Mouse (Mus musculus) thymus, postnatal 10 days (tissue): ENCODE results near the gene Rpl13.

ENCODE experiments used
- DNase-seq, 2 experiments: peaks; one replicate each; pipeline ENCODE4 v3.0.0; 2021; ENCODE audit warnings: low spot score in 2 of 2

Gene Rpl13

GRCm38 (mm10) chr8:123150737-123151171, 48.6 kb downstream of the Rpl13 start:
- DNase-seq, result no peak
